Mouse (Mus musculus): Measurements from ENCODE around the gene Tnr. TPM values are rescaled to one million over a fixed set of nuclear protein-coding genes. Genes with fewer than 3 reads are reported as not detected.

The Tnr gene
- 2.6 and 3.9 TPM in 2 replicates for polyA plus RNA-seq (2014; fragmentation: Nextera tagmentation; extraction: Ambion mirVana)

- Histone ChIP-seq H3K27ac (ENCODE audit: low read depth, low read length) (no peak within 1 kb of the TSS), H3K9ac (ENCODE audit: low read length) (peak within 1 kb of the TSS; percentile 50), H3K4me1 (ENCODE audit: control insufficient read depth, insufficient read depth, low read length) (peaks cover 6% of the 10 kb centered on the region; the same call in 1 of the 2 replicates), H3K27me3 (replicated peaks; ENCODE audit: control insufficient read depth, insufficient read depth, low read length) (no peaks in the 10 kb centered on the region), H3K4me2 (ENCODE audit: low read length) (peak within 1 kb of the TSS; percentile 50), H3K36me3 (ENCODE audit: control insufficient read depth, insufficient read depth, low read length) (no peaks in the 10 kb centered on the region), H3K9me3 (replicated peaks; ENCODE audit: control insufficient read depth, low read length) (no peaks in the 10 kb centered on the region), H3K4me3 (ENCODE audit: low read depth, low read length) (peak within 1 kb of the TSS; percentile 27)
- under 1% methylated on average over 8 of the region's 8 CpGs for whole genome bisulfite sequencing
- DNase-seq (ENCODE audit: low spot score) (peak; percentile 95), ATAC-seq (peak; percentile 89)
Measured at GRCm38 (mm10) chr1:159523578-159523977, at the start of gene Tnr. Gene Tnr, plus strand, starts transcription at chr1:159523769.

GRCm38 (mm10) chr1:159489853-159490435, 33.6 kb upstream of the Tnr start:
- Histone ChIP-seq H3K36me3 (ENCODE audit: control insufficient read depth, insufficient read depth, low read length) (no peaks in the 10 kb centered on the region), H3K27me3 (replicated peaks; ENCODE audit: control insufficient read depth, insufficient read depth, low read length) (no peaks in the 10 kb centered on the region), H3K27ac (ENCODE audit: low read depth, low read length) (no peak overlapping the region), H3K4me2 (ENCODE audit: low read length) (no peak overlapping the region), H3K9me3 (replicated peaks; ENCODE audit: control insufficient read depth, low read length) (no peaks in the 10 kb centered on the region), H3K4me1 (ENCODE audit: control insufficient read depth, insufficient read depth, low read length) (no peaks in the 10 kb centered on the region), H3K4me3 (ENCODE audit: low read depth, low read length) (no peak overlapping the region), H3K9ac (ENCODE audit: low read length) (no peak overlapping the region)
- ATAC-seq: no peak
- DNase-seq (ENCODE audit: low spot score): no peak
- 85% methylated on average over 4 of the region's 4 CpGs for WGBS

DNA sequence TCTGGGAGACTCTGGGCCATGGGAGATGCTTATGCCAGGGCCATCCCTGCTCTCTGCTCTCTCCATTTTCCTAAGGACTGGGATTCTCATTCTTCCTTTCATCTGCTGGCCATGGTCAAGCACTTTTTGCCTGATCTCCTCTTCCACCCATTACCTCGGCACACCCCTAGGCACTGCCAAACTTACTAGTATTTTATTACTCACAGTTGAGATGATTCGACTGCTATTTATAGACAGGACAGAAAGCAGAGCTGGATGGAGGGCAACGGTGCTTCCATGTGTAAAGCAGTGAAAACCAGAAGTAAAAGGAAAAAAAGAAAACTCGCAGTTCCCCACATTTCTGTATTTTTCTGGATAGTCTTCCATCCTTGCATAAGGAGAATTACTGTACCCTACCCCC, 31.0 kb upstream of the Tnr start:
- no peak overlapping the region for H3K27ac ChIP-seq (ENCODE audit: low read depth, low read length)
- DNase-seq (ENCODE audit: low spot score) (no peak), ATAC-seq (no peak)
- no peaks in the 10 kb centered on the region for H3K36me3 ChIP-seq (ENCODE audit: control insufficient read depth, insufficient read depth, low read length)
- no peaks in the 10 kb centered on the region for H3K4me1 ChIP-seq (ENCODE audit: control insufficient read depth, insufficient read depth, low read length)
- no peaks in the 10 kb centered on the region for H3K9me3 ChIP-seq (replicated peaks; ENCODE audit: control insufficient read depth, low read length)
- H3K4me3 ChIP-seq (ENCODE audit: low read depth, low read length): no peak overlapping the region
- no peak overlapping the region for H3K9ac ChIP-seq (ENCODE audit: low read length)
- H3K27me3 ChIP-seq (replicated peaks; ENCODE audit: control insufficient read depth, insufficient read depth, low read length): no peaks in the 10 kb centered on the region
- 89% methylated on average over 4 of the region's 4 CpGs for WGBS
- H3K4me2 ChIP-seq (ENCODE audit: low read length): no peak overlapping the region

DNA sequence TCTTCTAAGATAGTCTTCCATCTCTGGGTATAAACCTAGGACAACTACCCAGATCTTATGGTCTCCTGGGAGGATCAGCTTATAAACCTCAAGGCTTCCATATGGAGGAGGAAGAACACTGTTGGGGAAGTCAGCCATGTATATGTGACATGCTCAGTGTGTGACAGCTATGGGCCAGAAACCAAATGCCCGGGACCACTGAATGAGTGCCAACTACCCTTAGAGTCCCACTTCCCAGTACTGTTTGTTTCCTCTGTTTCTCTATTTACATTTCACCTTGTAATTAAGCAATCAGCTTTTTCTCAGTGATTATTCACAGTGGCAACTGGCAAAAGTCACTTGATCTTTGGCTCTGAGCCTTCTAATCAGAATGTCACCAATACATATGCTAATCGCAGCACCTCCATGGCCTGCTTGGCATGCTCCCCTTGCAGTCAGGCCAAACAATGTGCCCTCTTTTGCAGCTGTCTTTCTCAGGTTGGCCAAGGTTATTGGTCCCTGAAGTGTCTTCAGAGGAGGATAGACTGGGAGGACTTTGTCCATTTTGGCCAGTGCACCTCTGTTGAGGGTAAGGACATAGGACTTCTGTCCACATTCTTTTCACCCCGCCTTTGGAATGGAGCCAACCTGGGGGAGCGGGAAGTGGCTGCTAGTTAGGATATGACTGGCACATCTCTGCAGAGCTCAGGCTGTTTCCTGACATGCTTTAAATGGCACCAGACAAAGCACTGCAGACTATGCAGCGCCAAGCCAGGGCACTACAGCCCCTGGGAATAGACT, 29.7 kb upstream of the Tnr start:
- Histone ChIP-seq H3K9me3 (replicated peaks; ENCODE audit: control insufficient read depth, low read length) (no peaks in the 10 kb centered on the region), H3K9ac (ENCODE audit: low read length) (no peak overlapping the region), H3K27ac (ENCODE audit: low read depth, low read length) (no peak overlapping the region), H3K4me1 (ENCODE audit: control insufficient read depth, insufficient read depth, low read length) (no peaks in the 10 kb centered on the region), H3K4me2 (ENCODE audit: low read length) (no peak overlapping the region), H3K4me3 (ENCODE audit: low read depth, low read length) (no peak overlapping the region), H3K27me3 (replicated peaks; ENCODE audit: control insufficient read depth, insufficient read depth, low read length) (no peaks in the 10 kb centered on the region), H3K36me3 (ENCODE audit: control insufficient read depth, insufficient read depth, low read length) (no peaks in the 10 kb centered on the region)
- DNase-seq (ENCODE audit: low spot score): peak; percentile 53
- ATAC-seq: peak; percentile 66
- 38% methylated on average over 5 of the region's 5 CpGs for WGBS

- H3K4me1 ChIP-seq (ENCODE audit: control insufficient read depth, insufficient read depth, low read length): no peaks in the 10 kb centered on the region
- no peak overlapping the region for H3K27ac ChIP-seq (ENCODE audit: low read depth, low read length)
- H3K9ac ChIP-seq (ENCODE audit: low read length): no peak overlapping the region
- WGBS: 88% methylated on average over 2 of the region's 2 CpGs
- no peak for DNase-seq (ENCODE audit: low spot score)
- no peaks in the 10 kb centered on the region for H3K27me3 ChIP-seq (replicated peaks; ENCODE audit: control insufficient read depth, insufficient read depth, low read length)
- no peaks in the 10 kb centered on the region for H3K36me3 ChIP-seq (ENCODE audit: control insufficient read depth, insufficient read depth, low read length)
- ATAC-seq: no peak
- H3K4me2 ChIP-seq (ENCODE audit: low read length): no peak overlapping the region
- no peak overlapping the region for H3K4me3 ChIP-seq (ENCODE audit: low read depth, low read length)
- no peaks in the 10 kb centered on the region for H3K9me3 ChIP-seq (replicated peaks; ENCODE audit: control insufficient read depth, low read length)
Measured at GRCm38 (mm10) chr1:159498236-159498635, 25.3 kb upstream of the Tnr start.

GRCm38 (mm10) chr1:159499806-159500460, 23.6 kb upstream of the Tnr start:
- WGBS: 88% methylated on average over 4 of the region's 4 CpGs
- Histone ChIP-seq H3K27me3 (replicated peaks; ENCODE audit: control insufficient read depth, insufficient read depth, low read length) (no peaks in the 10 kb centered on the region), H3K27ac (ENCODE audit: low read depth, low read length) (no peak overlapping the region), H3K9ac (ENCODE audit: low read length) (no peak overlapping the region), H3K36me3 (ENCODE audit: control insufficient read depth, insufficient read depth, low read length) (no peaks in the 10 kb centered on the region), H3K4me3 (ENCODE audit: low read depth, low read length) (no peak overlapping the region), H3K4me2 (ENCODE audit: low read length) (no peak overlapping the region), H3K9me3 (replicated peaks; ENCODE audit: control insufficient read depth, low read length) (no peaks in the 10 kb centered on the region), H3K4me1 (ENCODE audit: control insufficient read depth, insufficient read depth, low read length) (no peaks in the 10 kb centered on the region)
- no peak for ATAC-seq
- no peak for DNase-seq (ENCODE audit: low spot score)

- no peak for DNase-seq (ENCODE audit: low spot score)
- WGBS: 92% methylated on average over 4 of the region's 4 CpGs
- H3K4me1 ChIP-seq (ENCODE audit: control insufficient read depth, insufficient read depth, low read length): no peaks in the 10 kb centered on the region
Measured at GRCm38 (mm10) chr1:159501911-159502310, 21.7 kb upstream of the Tnr start.

DNA sequence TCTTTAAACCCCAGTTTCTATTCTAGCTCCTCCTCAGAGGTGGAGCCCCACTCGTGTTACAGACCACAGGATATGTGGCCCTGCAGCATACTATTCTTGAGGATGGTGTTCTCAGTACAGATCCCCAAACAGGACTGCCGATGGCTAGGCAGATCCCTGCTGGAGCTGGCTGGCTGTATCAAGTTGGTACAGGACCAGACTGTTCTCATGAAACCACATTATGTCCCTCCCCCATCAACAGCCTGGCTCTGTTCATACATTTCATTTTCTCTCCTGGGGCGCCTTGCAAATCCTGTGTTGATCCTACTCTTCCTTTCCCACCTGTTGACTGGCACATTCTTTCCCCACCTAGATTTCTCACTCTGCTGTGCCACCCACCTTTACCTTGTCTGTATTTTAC, 12.9 kb upstream of the Tnr start:
- Histone ChIP-seq H3K9ac (ENCODE audit: low read length) (no peak overlapping the region), H3K27ac (ENCODE audit: low read depth, low read length) (no peak overlapping the region), H3K4me1 (ENCODE audit: control insufficient read depth, insufficient read depth, low read length) (no peaks in the 10 kb centered on the region), H3K36me3 (ENCODE audit: control insufficient read depth, insufficient read depth, low read length) (no peaks in the 10 kb centered on the region), H3K27me3 (replicated peaks; ENCODE audit: control insufficient read depth, insufficient read depth, low read length) (no peaks in the 10 kb centered on the region), H3K9me3 (replicated peaks; ENCODE audit: control insufficient read depth, low read length) (no peaks in the 10 kb centered on the region), H3K4me3 (ENCODE audit: low read depth, low read length) (no peak overlapping the region), H3K4me2 (ENCODE audit: low read length) (no peak overlapping the region)
- WGBS: 75% methylated on average over 3 of the region's 3 CpGs
- ATAC-seq (no peak), DNase-seq (ENCODE audit: low spot score) (no peak)

More at GRCm38 (mm10) chr1:159501911-159502310, 21.7 kb upstream of the Tnr start:
- Histone ChIP-seq H3K4me3 (ENCODE audit: low read depth, low read length) (no peak overlapping the region), H3K9ac (ENCODE audit: low read length) (no peak overlapping the region), H3K36me3 (ENCODE audit: control insufficient read depth, insufficient read depth, low read length) (no peaks in the 10 kb centered on the region), H3K27ac (ENCODE audit: low read depth, low read length) (no peak overlapping the region), H3K9me3 (replicated peaks; ENCODE audit: control insufficient read depth, low read length) (no peaks in the 10 kb centered on the region), H3K27me3 (replicated peaks; ENCODE audit: control insufficient read depth, insufficient read depth, low read length) (no peaks in the 10 kb centered on the region), H3K4me2 (ENCODE audit: low read length) (no peak overlapping the region)
- no peak for ATAC-seq

GRCm38 (mm10) chr1:159517647-159518046, 5.9 kb upstream of the Tnr start:
- DNase-seq (ENCODE audit: low spot score): peak; percentile 25
- 34% methylated on average over 4 of the region's 4 CpGs for WGBS
- no peaks in the 10 kb centered on the region for H3K4me1 ChIP-seq (ENCODE audit: control insufficient read depth, insufficient read depth, low read length)
- no peak overlapping the region for H3K9ac ChIP-seq (ENCODE audit: low read length)
- peak; percentile 23; the same call in 1 of the 2 replicates for ATAC-seq
- H3K4me2 ChIP-seq (ENCODE audit: low read length): no peak overlapping the region
- H3K4me3 ChIP-seq (ENCODE audit: low read depth, low read length): no peak overlapping the region
- no peaks in the 10 kb centered on the region for H3K27me3 ChIP-seq (replicated peaks; ENCODE audit: control insufficient read depth, insufficient read depth, low read length)
- no peaks in the 10 kb centered on the region for H3K9me3 ChIP-seq (replicated peaks; ENCODE audit: control insufficient read depth, low read length)
- no peaks in the 10 kb centered on the region for H3K36me3 ChIP-seq (ENCODE audit: control insufficient read depth, insufficient read depth, low read length)
- no peak overlapping the region for H3K27ac ChIP-seq (ENCODE audit: low read depth, low read length)
